Mouse (Mus musculus): Measurements from ENCODE around the gene Hsph1. TPM values are rescaled to one million over a fixed set of nuclear protein-coding genes. Genes with fewer than 3 reads are reported as not detected.

The Hsph1 gene
- polyA plus RNA-seq, 1 experiment from 2014 or later: 126 TPM

DNA sequence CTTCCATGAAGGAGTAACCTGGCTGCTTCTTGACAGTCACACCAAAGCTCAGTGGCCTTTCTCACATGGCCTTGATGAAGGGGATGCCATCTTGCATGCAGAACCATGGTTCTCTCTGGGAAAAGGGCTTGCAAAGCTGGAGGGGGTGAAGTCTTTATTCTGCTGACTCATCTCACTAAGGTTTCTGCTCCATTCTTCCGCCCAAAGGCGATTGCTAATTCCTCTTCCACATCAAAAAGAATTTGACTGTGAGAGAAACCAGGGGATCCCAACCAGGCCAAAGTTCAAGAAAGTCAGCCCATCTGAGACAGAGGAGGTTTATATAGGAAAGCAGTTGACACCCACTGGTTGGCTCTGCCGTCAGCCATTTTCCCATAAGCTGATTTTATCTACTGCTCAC is 46.2 kb downstream of the Hsph1 start:
- H3K9me3 ChIP-seq (ENCODE audit: control insufficient read depth, low read length): no peaks in the 10 kb centered on the region

DNA sequence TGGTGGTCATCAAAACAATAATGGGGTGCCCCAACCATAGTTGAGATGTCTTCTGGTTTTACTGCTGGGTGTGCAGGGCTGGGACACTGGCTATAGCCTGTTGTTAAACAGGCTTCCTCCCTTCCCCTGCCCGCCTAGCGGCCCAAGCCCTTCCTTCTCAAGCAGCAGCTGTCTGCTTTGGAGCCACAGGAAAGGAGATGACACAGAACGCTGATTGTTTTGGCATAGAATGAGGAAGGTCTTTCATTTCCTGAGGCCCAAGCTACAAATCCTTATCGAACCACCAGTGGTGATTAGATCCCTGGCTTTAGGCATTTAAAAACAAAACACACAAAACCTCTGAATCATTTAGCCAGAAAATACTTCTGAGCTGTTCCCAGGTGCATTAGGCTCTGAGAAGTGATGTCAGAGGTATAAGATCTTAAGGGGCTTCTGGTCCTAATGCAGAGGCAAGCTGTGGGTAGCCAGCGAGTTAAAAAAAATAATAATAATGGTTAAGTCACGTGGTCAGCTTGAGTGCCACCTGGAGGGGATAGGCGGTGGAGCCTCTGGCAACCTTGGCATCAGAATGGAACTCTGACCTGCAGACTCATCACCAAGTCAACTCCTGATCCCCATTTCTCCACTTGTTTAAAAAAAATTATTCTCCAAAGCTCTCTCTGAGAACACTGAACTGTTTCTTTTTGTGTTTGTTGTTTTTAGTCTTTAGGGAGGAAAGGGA is 47.2 kb downstream of the Hsph1 start:
- H3K27ac ChIP-seq (replicated peaks; ENCODE audit: low read depth, low read length): no peak overlapping the region
- H3K27me3 ChIP-seq (ENCODE audit: control insufficient read depth, insufficient read depth, low read length): no peaks in the 10 kb centered on the region
- DNase-seq (ENCODE audit: low spot score) (no peak), ATAC-seq (ENCODE audit: insufficient number of reproducible peaks, low FRiP score, low TSS enrichment, low read depth) (no peak)
- no peak overlapping the region for H3K4me2 ChIP-seq (ENCODE audit: low read depth, severe bottlenecking)
- H3K9ac ChIP-seq (ENCODE audit: low read length): no peak overlapping the region
- no peaks in the 10 kb centered on the region for H3K9me3 ChIP-seq (ENCODE audit: control insufficient read depth, low read length)
- no peak overlapping the region for H3K4me3 ChIP-seq (ENCODE audit: low read depth, low read length)
- WGBS: 71% methylated on average over 7 of the region's 7 CpGs
- no peaks in the 10 kb centered on the region for H3K36me3 ChIP-seq (ENCODE audit: control insufficient read depth, insufficient read depth, low read length)
- no peaks in the 10 kb centered on the region; the same call in 1 of the 2 replicates for H3K4me1 ChIP-seq (ENCODE audit: control insufficient read depth, insufficient read depth, low read length)

More for the DNA sequence above, 46.2 kb downstream of the Hsph1 start:
- no peaks in the 10 kb centered on the region for H3K36me3 ChIP-seq (ENCODE audit: control insufficient read depth, insufficient read depth, low read length)
- H3K27me3 ChIP-seq (ENCODE audit: control insufficient read depth, insufficient read depth, low read length): no peaks in the 10 kb centered on the region
- WGBS: 43% methylated on average over 3 of the region's 3 CpGs
- H3K9ac ChIP-seq (ENCODE audit: low read length): no peak overlapping the region
- H3K4me3 ChIP-seq (ENCODE audit: low read depth, low read length): no peak overlapping the region
- H3K27ac ChIP-seq (replicated peaks; ENCODE audit: low read depth, low read length): no peak overlapping the region
- no peaks in the 10 kb centered on the region for H3K4me1 ChIP-seq (ENCODE audit: control insufficient read depth, insufficient read depth, low read length)
- ATAC-seq (ENCODE audit: insufficient number of reproducible peaks, low FRiP score, low TSS enrichment, low read depth) (no peak), DNase-seq (ENCODE audit: low spot score) (no peak)
- H3K4me2 ChIP-seq (ENCODE audit: low read depth, severe bottlenecking): no peak overlapping the region

DNA sequence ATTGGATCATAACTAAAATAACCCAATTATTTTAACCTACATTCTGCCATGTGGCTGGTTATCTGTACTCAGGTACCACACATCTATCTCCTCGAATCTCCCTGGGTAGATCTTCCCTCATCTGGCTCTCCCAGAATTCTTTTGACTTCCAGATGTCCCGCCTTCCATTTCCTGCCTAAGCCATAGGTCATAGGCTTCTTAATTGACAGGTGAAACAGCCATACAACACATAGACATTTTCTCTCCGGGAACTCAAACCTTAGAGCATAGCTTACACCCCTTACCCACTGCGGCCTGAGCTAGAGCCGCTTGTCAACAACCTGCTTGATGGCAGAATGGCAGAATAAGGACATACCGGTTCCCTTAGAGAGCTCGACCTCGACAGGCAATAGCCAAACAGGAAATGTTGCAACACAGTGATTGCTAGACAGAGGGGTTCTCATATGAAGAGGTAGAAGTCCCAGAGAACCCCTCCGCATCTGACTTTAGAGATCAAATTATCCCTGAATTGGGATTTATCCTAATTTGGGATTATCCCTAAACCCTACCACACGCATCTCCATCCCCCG is 48.8 kb downstream of the Hsph1 start:
- no peaks in the 10 kb centered on the region; the same call in 1 of the 2 replicates for H3K4me1 ChIP-seq (ENCODE audit: control insufficient read depth, insufficient read depth, low read length)
- H3K27ac ChIP-seq (replicated peaks; ENCODE audit: low read depth, low read length): no peak overlapping the region
- no peak for DNase-seq (ENCODE audit: low spot score)
- H3K9ac ChIP-seq (ENCODE audit: low read length): no peak overlapping the region
- ATAC-seq (ENCODE audit: insufficient number of reproducible peaks, low FRiP score, low TSS enrichment, low read depth): no peak
- no peaks in the 10 kb centered on the region for H3K9me3 ChIP-seq (ENCODE audit: control insufficient read depth, low read length)
- H3K36me3 ChIP-seq (ENCODE audit: control insufficient read depth, insufficient read depth, low read length): no peaks in the 10 kb centered on the region
- no peak overlapping the region for H3K4me3 ChIP-seq (ENCODE audit: low read depth, low read length)
- H3K27me3 ChIP-seq (ENCODE audit: control insufficient read depth, insufficient read depth, low read length): no peaks in the 10 kb centered on the region
- 86% methylated on average over 11 of the region's 11 CpGs for WGBS
- no peak overlapping the region for H3K4me2 ChIP-seq (ENCODE audit: low read depth, severe bottlenecking)

DNA sequence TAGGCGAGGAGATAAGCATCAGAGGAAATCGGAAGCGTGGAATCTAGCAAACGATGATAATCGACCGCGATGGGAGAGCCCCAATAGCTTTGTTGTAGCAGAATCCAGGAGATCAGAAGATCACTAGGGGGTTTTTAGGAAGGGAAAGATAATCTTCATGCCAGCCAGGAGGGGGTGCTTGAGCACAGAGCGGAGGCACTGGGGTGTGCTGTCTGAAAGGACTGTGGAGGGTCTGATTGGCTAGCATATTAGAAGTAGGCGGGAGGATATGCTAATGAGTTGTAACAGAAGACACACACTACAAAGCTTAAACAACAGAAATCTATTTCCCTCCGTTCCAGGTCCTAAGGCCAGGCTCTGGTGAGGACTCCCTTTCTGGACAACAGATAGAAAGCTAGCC is 50.3 kb downstream of the Hsph1 start:
- 73% methylated on average over 10 of the region's 10 CpGs for WGBS
- no peak overlapping the region for H3K27ac ChIP-seq (replicated peaks; ENCODE audit: low read depth, low read length)
- DNase-seq (ENCODE audit: low spot score): no peak
- no peak for ATAC-seq (ENCODE audit: insufficient number of reproducible peaks, low FRiP score, low TSS enrichment, low read depth)
- H3K9ac ChIP-seq (ENCODE audit: low read length): no peak overlapping the region
- no peaks in the 10 kb centered on the region for H3K36me3 ChIP-seq (ENCODE audit: control insufficient read depth, insufficient read depth, low read length)
- no peak overlapping the region for H3K4me2 ChIP-seq (ENCODE audit: low read depth, severe bottlenecking)
- no peak overlapping the region for H3K4me3 ChIP-seq (ENCODE audit: low read depth, low read length)
- H3K27me3 ChIP-seq (ENCODE audit: control insufficient read depth, insufficient read depth, low read length): no peaks in the 10 kb centered on the region
- H3K4me1 ChIP-seq (ENCODE audit: control insufficient read depth, insufficient read depth, low read length): no peaks in the 10 kb centered on the region; the same call in 1 of the 2 replicates
- no peaks in the 10 kb centered on the region for H3K9me3 ChIP-seq (ENCODE audit: control insufficient read depth, low read length)

DNA sequence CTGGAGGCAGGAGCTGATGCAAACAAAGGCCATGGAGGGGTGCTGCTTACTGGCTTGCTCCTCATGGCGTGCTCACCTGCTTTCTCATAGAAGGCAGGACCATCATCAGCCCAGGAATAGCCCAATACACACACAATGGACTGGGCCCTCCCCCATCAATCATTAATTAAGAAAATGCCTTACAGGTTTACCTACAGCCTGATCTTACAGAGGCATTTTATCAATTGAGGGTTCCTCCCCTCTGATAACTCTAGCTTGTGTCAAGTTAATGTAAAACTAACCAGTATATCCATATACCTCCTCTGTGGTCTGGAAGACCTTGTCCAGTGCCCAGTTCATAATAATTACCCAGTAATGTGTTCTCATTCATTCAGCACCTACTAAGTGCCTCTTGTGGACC is 50.9 kb downstream of the Hsph1 start:
- no peak for DNase-seq (ENCODE audit: low spot score)
- no peaks in the 10 kb centered on the region for H3K9me3 ChIP-seq (ENCODE audit: control insufficient read depth, low read length)
- 89% methylated on average over 1 of the region's 1 CpGs for whole genome bisulfite sequencing

DNA sequence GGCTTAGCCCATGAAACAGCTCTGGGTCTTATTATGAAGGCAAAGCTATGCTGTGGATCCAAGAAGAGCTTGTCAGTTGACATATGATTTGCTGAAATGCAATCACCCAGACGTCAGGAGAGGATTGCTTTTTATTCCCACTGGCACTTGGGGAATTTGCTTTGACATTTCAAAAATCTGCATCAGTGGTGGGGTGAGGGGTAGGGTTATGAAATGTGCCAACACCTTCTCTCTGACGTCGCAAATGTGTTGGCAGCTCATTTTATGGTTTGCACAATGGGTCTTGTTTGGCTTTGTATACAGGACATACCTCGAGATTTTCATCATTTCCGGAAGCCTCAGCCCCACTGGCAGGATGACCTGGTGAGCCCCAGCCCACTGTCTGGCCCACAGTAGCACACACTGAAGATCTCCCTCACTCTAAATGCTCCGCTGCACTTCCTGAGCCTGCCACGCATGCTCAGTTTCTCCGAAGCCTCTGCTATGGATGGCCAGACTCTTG is 52.0 kb downstream of the Hsph1 start:
- Histone ChIP-seq H3K27me3 (ENCODE audit: control insufficient read depth, insufficient read depth, low read length) (no peaks in the 10 kb centered on the region), H3K36me3 (ENCODE audit: control insufficient read depth, insufficient read depth, low read length) (no peaks in the 10 kb centered on the region), H3K4me2 (ENCODE audit: low read depth, severe bottlenecking) (no peak overlapping the region), H3K4me3 (ENCODE audit: low read depth, low read length) (no peak overlapping the region), H3K9ac (ENCODE audit: low read length) (no peak overlapping the region), H3K9me3 (ENCODE audit: control insufficient read depth, low read length) (no peaks in the 10 kb centered on the region), H3K4me1 (ENCODE audit: control insufficient read depth, insufficient read depth, low read length) (no peaks in the 10 kb centered on the region; the same call in 1 of the 2 replicates), H3K27ac (replicated peaks; ENCODE audit: low read depth, low read length) (no peak overlapping the region)
- 59% methylated on average over 8 of the region's 8 CpGs for WGBS
- DNase-seq (ENCODE audit: low spot score) (peak; percentile 30), ATAC-seq (ENCODE audit: insufficient number of reproducible peaks, low FRiP score, low TSS enrichment, low read depth) (no peak)

More for the DNA sequence above, 50.9 kb downstream of the Hsph1 start:
- Histone ChIP-seq H3K27me3 (ENCODE audit: control insufficient read depth, insufficient read depth, low read length) (no peaks in the 10 kb centered on the region), H3K36me3 (ENCODE audit: control insufficient read depth, insufficient read depth, low read length) (no peaks in the 10 kb centered on the region), H3K9ac (ENCODE audit: low read length) (no peak overlapping the region), H3K4me3 (ENCODE audit: low read depth, low read length) (no peak overlapping the region), H3K4me1 (ENCODE audit: control insufficient read depth, insufficient read depth, low read length) (no peaks in the 10 kb centered on the region; the same call in 1 of the 2 replicates), H3K27ac (replicated peaks; ENCODE audit: low read depth, low read length) (no peak overlapping the region), H3K4me2 (ENCODE audit: low read depth, severe bottlenecking) (no peak overlapping the region)
- ATAC-seq (ENCODE audit: insufficient number of reproducible peaks, low FRiP score, low TSS enrichment, low read depth): no peak

DNA sequence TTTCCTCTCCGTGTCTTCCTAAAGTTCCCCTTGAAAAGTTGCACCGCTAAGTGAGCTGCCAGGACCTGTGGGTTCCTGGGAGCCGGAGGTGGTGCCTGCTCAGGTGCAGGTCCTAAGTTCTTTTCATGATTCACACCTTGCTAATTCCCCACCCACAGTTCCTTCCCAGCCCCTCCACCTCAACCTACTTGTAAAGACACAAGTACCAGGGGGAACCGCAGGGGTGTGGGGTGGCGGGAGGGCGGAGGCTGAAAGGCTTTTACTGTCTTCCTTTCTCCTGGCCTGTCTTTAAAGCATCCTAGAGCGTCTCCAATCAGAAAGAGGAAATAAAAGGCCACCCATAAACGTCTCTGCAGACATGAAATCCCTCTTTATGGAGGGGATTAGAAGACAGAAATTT is 52.7 kb downstream of the Hsph1 start:
- Histone ChIP-seq H3K9ac (ENCODE audit: low read length) (no peak overlapping the region), H3K4me1 (ENCODE audit: control insufficient read depth, insufficient read depth, low read length) (no peaks in the 10 kb centered on the region; the same call in 1 of the 2 replicates), H3K4me2 (ENCODE audit: low read depth, severe bottlenecking) (no peak overlapping the region), H3K9me3 (ENCODE audit: control insufficient read depth, low read length) (no peaks in the 10 kb centered on the region), H3K27ac (replicated peaks; ENCODE audit: low read depth, low read length) (no peak overlapping the region), H3K36me3 (ENCODE audit: control insufficient read depth, insufficient read depth, low read length) (no peaks in the 10 kb centered on the region), H3K27me3 (ENCODE audit: control insufficient read depth, insufficient read depth, low read length) (no peaks in the 10 kb centered on the region), H3K4me3 (ENCODE audit: low read depth, low read length) (no peak overlapping the region)
- DNase-seq (ENCODE audit: low spot score): peak; percentile 27
- no peak for ATAC-seq (ENCODE audit: insufficient number of reproducible peaks, low FRiP score, low TSS enrichment, low read depth)
- WGBS: 11% methylated on average over 8 of the region's 8 CpGs

DNA sequence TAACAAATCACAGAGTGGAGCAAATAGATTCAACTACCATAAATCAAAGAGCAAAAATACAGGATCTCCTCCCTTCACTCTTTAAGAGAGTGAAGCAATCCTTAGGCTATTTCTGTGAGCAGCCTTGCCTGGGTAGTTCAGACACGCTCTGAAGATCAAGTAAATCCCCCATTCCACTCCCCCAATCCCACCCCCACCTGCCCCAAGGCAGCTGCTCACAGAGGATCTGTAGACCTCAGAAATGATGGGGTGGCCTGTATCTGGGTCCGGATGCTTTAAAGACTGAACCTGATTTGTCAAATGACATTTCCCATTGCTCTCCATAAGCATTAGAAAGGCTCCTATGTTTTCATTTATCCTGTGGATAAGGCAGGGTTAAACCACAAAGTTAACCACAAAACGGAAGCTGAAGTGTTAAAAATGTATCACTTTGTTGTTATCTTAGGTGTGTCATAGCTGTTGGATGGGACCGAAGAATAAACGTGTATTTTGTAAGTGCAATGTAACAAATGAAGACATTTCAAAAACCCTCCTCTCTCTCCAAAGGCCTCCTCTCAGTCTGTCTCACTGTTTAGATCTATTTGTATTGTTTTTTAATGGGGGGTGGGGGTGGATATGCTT is 53.4 kb downstream of the Hsph1 start:
- WGBS: 70% methylated on average over 5 of the region's 5 CpGs

More for the DNA sequence above, 53.4 kb downstream of the Hsph1 start:
- Histone ChIP-seq H3K9ac (ENCODE audit: low read length) (no peak overlapping the region), H3K4me3 (ENCODE audit: low read depth, low read length) (no peak overlapping the region), H3K4me2 (ENCODE audit: low read depth, severe bottlenecking) (no peak overlapping the region), H3K27ac (replicated peaks; ENCODE audit: low read depth, low read length) (no peak overlapping the region), H3K9me3 (ENCODE audit: control insufficient read depth, low read length) (no peaks in the 10 kb centered on the region), H3K36me3 (ENCODE audit: control insufficient read depth, insufficient read depth, low read length) (no peaks in the 10 kb centered on the region), H3K4me1 (ENCODE audit: control insufficient read depth, insufficient read depth, low read length) (no peaks in the 10 kb centered on the region; the same call in 1 of the 2 replicates), H3K27me3 (ENCODE audit: control insufficient read depth, insufficient read depth, low read length) (no peaks in the 10 kb centered on the region)
- DNase-seq (ENCODE audit: low spot score): no peak
- ATAC-seq (ENCODE audit: insufficient number of reproducible peaks, low FRiP score, low TSS enrichment, low read depth): no peak

All from limb, embryonic 11.5 days (tissue).